Mouse (Mus musculus) limb, embryonic 12.5 days (tissue): ENCODE results near the gene Tmem40. TPM values are rescaled to one million over a fixed set of nuclear protein-coding genes. Genes with fewer than 3 reads are reported as not detected.
A peak's percentile ranks its signal among the peaks of the same experiment; 100 is the strongest.

Experiments
- ATAC-seq: fragments of 200-750 bp; cut with Nextera tagmentation; 2 replicates; pipeline ENCODE4 v1.8.0; 2017; ENCODE audit warnings: low read depth, moderate TSS enrichment; ENCODE audit not compliant: insufficient number of reproducible peaks, insufficient read depth, low FRiP score, low TSS enrichment
- H3K27ac ChIP-seq: fragments of 300-500 bp; sonication (generic); 2 replicates; pipeline ENCODE4 v1.5.1; 2016; ENCODE audit warnings: mild to moderate bottlenecking, moderate library complexity
- H3K27me3 ChIP-seq: fragments of 300-500 bp; sonication (generic); 2 replicates; pipeline ENCODE4 v1.6.1; 2016; ENCODE audit warnings: mild to moderate bottlenecking, moderate library complexity
- H3K36me3 ChIP-seq: fragments of 300-500 bp; sonication (generic); 2 replicates; pipeline ENCODE4 v1.6.1; 2016; ENCODE audit warnings: mild to moderate bottlenecking, moderate library complexity
- H3K4me1 ChIP-seq: fragments of 300-500 bp; sonication (generic); replicated peaks from 2 replicates; pipeline ENCODE4 v1.6.1; 2016
- H3K4me2 ChIP-seq: fragments of 300-500 bp; sonication (generic); 2 replicates; pipeline ENCODE4 v1.6.1; 2016; ENCODE audit warnings: mild to moderate bottlenecking, moderate library complexity
- H3K4me3 ChIP-seq: fragments of 300-500 bp; sonication (generic); replicated peaks from 2 replicates; pipeline ENCODE4 v1.5.1; 2016; ENCODE audit warnings: mild to moderate bottlenecking
- H3K9ac ChIP-seq: fragments of 300-500 bp; sonication (generic); replicated peaks from 2 replicates; pipeline ENCODE4 v1.6.1; 2016; ENCODE audit warnings: mild to moderate bottlenecking, moderate library complexity
- H3K9me3 ChIP-seq: fragments of 300-500 bp; sonication (generic); 2 replicates; pipeline ENCODE4 v1.6.1; 2016; ENCODE audit warnings: mild to moderate bottlenecking, moderate library complexity
- WGBS: fragments of 180-500 bp; shearing (Covaris S2); methylation state at CpG from one replicate; pipeline ENCODE4 v1.1.7; 2016; 5-methylcytosine and 5-hydroxymethylcytosine counted together
- polyA plus RNA-seq: library from polyadenylated mRNA; unstranded; fragments of >200 nt; fragmentation: Nextera tagmentation; extraction: Ambion mirVana; gene quantifications from 2 replicates; pipeline ENCODE4 v1.2.1, GENCODE M21; 2016

Tmem40 gene
- polyA plus RNA-seq: 1.7 and 1.9 TPM in 2 replicates

GRCm38 (mm10) chr6:115761995-115762756, at the start of gene Tmem40:
Tmem40 (minus strand) TSS chr6:115762410.
- Histone ChIP-seq H3K9ac (no peak within 1 kb of the TSS), H3K27ac (peak within 1 kb of the TSS; percentile 94), H3K36me3 (no peaks in the 10 kb centered on the region), H3K4me2 (peak within 1 kb of the TSS; percentile 30), H3K4me1 (peaks cover 31% of the 10 kb centered on the region), H3K27me3 (no peaks in the 10 kb centered on the region), H3K9me3 (no peaks in the 10 kb centered on the region), H3K4me3 (no peak within 1 kb of the TSS)
- no peak for ATAC-seq
- WGBS: 7% methylated on average over 9 of the region's 9 CpGs

DNA sequence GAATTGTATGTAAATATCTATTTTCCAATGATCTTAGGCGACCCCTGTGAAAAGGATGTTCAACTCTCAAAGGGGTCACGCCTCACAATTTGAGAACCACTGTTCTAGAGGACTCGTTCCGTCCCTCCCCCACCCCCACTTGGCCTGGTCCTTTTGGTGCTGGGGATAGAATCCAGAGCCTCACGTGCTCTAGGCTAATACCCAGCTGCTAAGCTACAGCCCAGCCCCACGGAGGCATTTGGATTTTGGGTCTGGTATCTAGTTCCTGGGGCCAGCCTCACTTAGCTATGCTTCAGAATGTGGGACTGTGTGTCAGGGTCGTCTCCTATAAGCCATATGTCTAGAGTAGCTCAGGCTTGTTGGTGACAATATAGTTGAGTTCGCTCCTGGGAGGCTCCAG, 49.4 kb upstream of the Tmem40 start:
- no peak overlapping the region for H3K4me2 ChIP-seq
- peaks cover 10% of the 10 kb centered on the region for H3K4me1 ChIP-seq
- peaks cover 9% of the 10 kb centered on the region for H3K36me3 ChIP-seq
- no peak overlapping the region for H3K27ac ChIP-seq
- H3K27me3 ChIP-seq: no peaks in the 10 kb centered on the region
- ATAC-seq: no peak
- no peak overlapping the region for H3K9ac ChIP-seq
- 76% methylated on average over 8 of the region's 8 CpGs for WGBS
- no peak overlapping the region for H3K4me3 ChIP-seq
- no peaks in the 10 kb centered on the region for H3K9me3 ChIP-seq

GRCm38 (mm10) chr6:115808488-115809231, 46.5 kb upstream of the Tmem40 start, which contains the start of gene Rpl32:
Rpl32 (minus strand) TSS chr6:115808747.
- Histone ChIP-seq H3K4me3 (peak within 1 kb of the TSS; percentile 94), H3K36me3 (peaks cover 39% of the 10 kb centered on the region), H3K4me1 (peaks cover 20% of the 10 kb centered on the region), H3K27me3 (no peaks in the 10 kb centered on the region), H3K9me3 (no peaks in the 10 kb centered on the region), H3K27ac (peak within 1 kb of the TSS; percentile 99), H3K4me2 (peak within 1 kb of the TSS; percentile 80), H3K9ac (peak within 1 kb of the TSS; percentile 99)
- WGBS: under 1% methylated on average over 47 of the region's 47 CpGs
- peak; percentile 38; the same call in 1 of the 2 replicates for ATAC-seq

GRCm38 (mm10) chr6:115808196-115808487, 45.9 kb upstream of the Tmem40 start:
- peak overlapping the region; percentile 99 for H3K9ac ChIP-seq
- H3K9me3 ChIP-seq: no peaks in the 10 kb centered on the region
- H3K27ac ChIP-seq: peak overlapping the region; percentile 99
- H3K4me2 ChIP-seq: peak overlapping the region; percentile 80
- H3K4me1 ChIP-seq: peaks cover 20% of the 10 kb centered on the region
- WGBS: under 1% methylated on average over 22 of the region's 22 CpGs
- peak overlapping the region; percentile 94 for H3K4me3 ChIP-seq
- no peak for ATAC-seq
- H3K36me3 ChIP-seq: peaks cover 44% of the 10 kb centered on the region
- no peaks in the 10 kb centered on the region for H3K27me3 ChIP-seq

- no peak for ATAC-seq
- peaks cover 49% of the 10 kb centered on the region for H3K36me3 ChIP-seq
- H3K9me3 ChIP-seq: no peaks in the 10 kb centered on the region
- WGBS: 3% methylated on average over 15 of the region's 15 CpGs
- H3K27me3 ChIP-seq: no peaks in the 10 kb centered on the region
- peak overlapping the region; percentile 99 for H3K27ac ChIP-seq
- H3K4me1 ChIP-seq: peaks cover 20% of the 10 kb centered on the region
- H3K9ac ChIP-seq: peak overlapping the region; percentile 99
- H3K4me3 ChIP-seq: peak overlapping the region; percentile 94
- peak overlapping the region; percentile 80 for H3K4me2 ChIP-seq
Observed at GRCm38 (mm10) chr6:115807464-115808195, 45.4 kb upstream of the Tmem40 start.

GRCm38 (mm10) chr6:115804432-115805192, 42.4 kb upstream of the Tmem40 start:
- no peaks in the 10 kb centered on the region for H3K9me3 ChIP-seq
- no peak overlapping the region for H3K4me3 ChIP-seq
- H3K27ac ChIP-seq: no peak overlapping the region

DNA sequence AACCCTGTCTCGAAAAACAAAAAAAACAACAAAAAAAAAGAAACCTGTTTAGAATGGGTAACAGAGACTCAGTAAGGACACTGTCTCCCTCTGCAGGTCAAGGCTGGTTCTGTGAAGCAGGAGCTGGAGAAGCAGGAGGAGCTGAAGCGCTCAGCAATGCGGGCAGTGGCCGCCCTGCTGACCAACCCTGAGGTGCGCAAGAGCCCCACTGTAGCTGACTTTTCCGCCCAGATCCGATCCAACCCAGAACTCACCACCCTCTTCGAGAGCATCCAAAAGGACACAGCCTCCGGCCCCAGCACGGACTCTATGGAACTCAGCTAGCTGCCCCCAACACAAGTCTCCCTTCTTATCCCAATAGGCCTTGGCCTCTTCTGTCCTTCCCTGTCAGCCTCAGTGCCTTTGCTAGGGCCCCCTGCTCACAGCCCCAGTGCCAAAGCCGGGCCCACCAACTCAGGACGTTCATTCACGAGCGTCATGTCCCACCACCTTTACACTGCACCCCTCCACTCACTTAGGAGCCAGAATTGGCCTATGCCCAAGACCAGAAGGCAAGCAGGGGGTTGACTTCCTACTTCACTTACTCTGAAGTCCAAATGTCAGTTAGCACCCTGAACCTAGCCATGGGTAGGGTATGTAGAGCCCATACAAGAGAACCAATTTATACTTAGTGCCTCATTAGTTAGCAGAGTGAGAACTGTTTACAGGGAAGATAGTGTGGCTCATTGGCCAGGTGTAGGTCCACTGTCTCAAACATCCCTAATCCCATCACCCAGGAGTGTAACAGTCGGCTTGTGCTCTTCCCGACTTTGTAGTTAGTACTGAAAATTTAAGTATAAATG, 41.6 kb upstream of the Tmem40 start:
- Histone ChIP-seq H3K27ac (no peak overlapping the region), H3K9me3 (no peaks in the 10 kb centered on the region), H3K27me3 (no peaks in the 10 kb centered on the region), H3K9ac (no peak overlapping the region), H3K4me2 (no peak overlapping the region), H3K4me1 (peaks cover 20% of the 10 kb centered on the region), H3K4me3 (no peak overlapping the region), H3K36me3 (peaks cover 87% of the 10 kb centered on the region)
- WGBS: 42% methylated on average over 16 of the region's 16 CpGs
- ATAC-seq: 0 out of 2 replicates have a peak, but pooled peaks have one; percentile 12

More at GRCm38 (mm10) chr6:115804432-115805192, 42.4 kb upstream of the Tmem40 start:
- H3K27me3 ChIP-seq: no peaks in the 10 kb centered on the region
- H3K9ac ChIP-seq: no peak overlapping the region
- peaks cover 20% of the 10 kb centered on the region for H3K4me1 ChIP-seq
- peaks cover 78% of the 10 kb centered on the region for H3K36me3 ChIP-seq
- no peak for ATAC-seq
- H3K4me2 ChIP-seq: no peak overlapping the region
- WGBS: 73% methylated on average over 10 of the region's 10 CpGs

- Histone ChIP-seq H3K4me2 (no peak overlapping the region), H3K27ac (no peak overlapping the region), H3K4me3 (no peak overlapping the region), H3K36me3 (peaks cover 99% of the 10 kb centered on the region), H3K9ac (no peak overlapping the region), H3K27me3 (no peaks in the 10 kb centered on the region), H3K4me1 (peaks cover 13% of the 10 kb centered on the region), H3K9me3 (no peaks in the 10 kb centered on the region)
- ATAC-seq: no peak
- WGBS: 90% methylated on average over 3 of the region's 3 CpGs
Observed at GRCm38 (mm10) chr6:115801811-115802210, 39.6 kb upstream of the Tmem40 start.

DNA sequence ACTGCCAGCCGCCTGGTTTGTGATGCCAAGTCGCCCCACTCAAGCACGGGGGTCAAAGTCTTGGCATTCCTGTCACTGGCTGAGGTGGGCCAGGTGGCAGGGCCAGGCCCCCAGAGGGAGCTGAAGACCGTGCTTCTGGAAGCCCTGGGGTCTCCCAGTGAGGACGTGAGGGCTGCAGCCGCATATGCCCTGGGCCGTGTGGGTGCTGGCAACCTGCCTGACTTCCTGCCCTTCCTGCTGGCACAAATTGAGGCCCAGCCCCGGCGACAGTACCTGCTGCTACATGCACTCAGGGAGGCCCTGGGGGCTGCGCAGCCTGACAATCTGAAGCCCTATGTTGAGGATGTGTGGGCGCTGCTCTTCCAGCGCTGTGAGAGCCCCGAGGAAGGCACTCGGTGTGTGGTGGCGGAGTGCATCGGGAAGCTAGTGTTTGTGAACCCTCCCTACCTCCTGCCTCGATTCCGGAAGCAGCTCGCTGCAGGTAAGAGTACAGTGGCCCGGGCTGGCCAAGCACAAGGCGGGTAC, 30.5 kb upstream of the Tmem40 start:
- Histone ChIP-seq H3K4me3 (no peak overlapping the region), H3K9me3 (no peaks in the 10 kb centered on the region), H3K4me2 (no peak overlapping the region), H3K27ac (no peak overlapping the region), H3K9ac (0 out of 2 replicates have a peak overlapping the region, but pooled peaks have one; percentile 31), H3K4me1 (no peaks in the 10 kb centered on the region; the same call in 1 of the 2 replicates), H3K36me3 (peaks cover 100% of the 10 kb centered on the region), H3K27me3 (no peaks in the 10 kb centered on the region)
- 89% methylated on average over 21 of the region's 21 CpGs for WGBS
- ATAC-seq: no peak
